Mouse (Mus musculus) small intestine, adult 2 months (tissue): ENCODE measurements at regions not wholly inside any gene's neighbourhood (a gene's known extent, or its start where the extent isn't known, plus 50 kb on each side); places are given as distances from the start of the nearest gene placed in this dataset.

Source experiments
- CTCF ChIP-seq: fragments of 200-500 bp; IDR thresholded peaks from 2 replicates; pipeline ENCODE4 v1.5.1; 2012; ENCODE audit warnings: low read depth, mild to moderate bottlenecking, control low read depth, inconsistent platforms, low read length, moderate library complexity, mixed read lengths; ENCODE audit not compliant: insufficient replicate concordance, insufficient read length; ENCODE audit errors: extremely low read depth
- POLR2A ChIP-seq: fragments of 200-500 bp; IDR thresholded peaks from 2 replicates; pipeline ENCODE4 v1.6.1; 2012; ENCODE audit warnings: low read depth, mild to moderate bottlenecking, control low read depth, inconsistent platforms, low read length, moderate library complexity

GRCm38 (mm10) chr8:8258855-8259254 is 402.2 kb downstream of the Efnb2 start:
- TF ChIP-seq CTCF, result no peak
- no peak for TF ChIP-seq POLR2A
